Mouse (Mus musculus): ENCODE data around the gene Arl16.

DNA sequence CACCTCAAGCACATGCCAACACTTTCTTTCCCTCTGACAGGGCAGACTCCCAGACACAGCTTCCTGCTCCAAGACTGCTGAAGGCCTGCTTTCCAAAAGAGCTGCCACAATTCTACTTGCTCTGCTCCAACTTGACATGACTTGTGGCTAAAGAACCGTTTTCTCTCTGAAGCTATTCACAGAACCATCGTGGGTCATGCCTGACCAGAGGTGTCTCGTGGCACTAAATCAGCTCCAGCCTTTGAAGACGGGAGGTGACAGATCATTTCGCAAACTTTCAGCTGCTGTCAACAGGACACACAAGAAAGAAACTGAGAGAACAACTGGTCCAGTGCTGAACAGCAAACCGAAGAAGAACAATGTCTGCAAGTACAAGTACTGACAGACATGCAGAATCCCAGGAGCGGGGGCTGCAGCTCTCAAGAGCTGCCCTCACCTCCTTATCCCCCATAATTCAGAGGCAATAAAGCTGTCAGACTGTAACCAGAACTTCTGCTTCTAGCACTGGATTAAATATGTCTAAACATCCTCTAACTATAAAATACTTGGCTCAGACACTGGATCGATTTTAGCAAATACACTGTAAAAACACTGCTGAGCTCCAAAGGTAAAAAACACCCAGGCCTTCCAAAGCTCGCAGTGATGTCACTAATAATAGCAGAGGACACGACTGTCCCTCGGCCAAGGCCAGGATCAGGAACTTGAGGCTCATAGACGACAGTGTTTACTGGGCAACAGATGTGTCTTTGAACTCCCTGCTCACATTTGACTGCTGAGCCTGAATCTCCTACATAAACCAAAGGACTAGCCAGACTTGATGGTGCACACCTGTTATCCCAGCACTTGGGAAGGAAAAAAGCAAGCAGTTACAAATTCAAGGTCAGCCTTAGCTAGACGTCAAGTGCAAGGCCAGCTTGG, 44.5 kb downstream of the Arl16 start:
- TF ChIP-seq CTCF (IDR thresholded peaks at IDR 0.05; ENCODE audit: insufficient read depth, low read depth, low read length): no peak
- TF ChIP-seq POLR2A (IDR thresholded peaks at IDR 0.05; ENCODE audit: insufficient read depth, low read depth, low read length): no peak
